Mouse (Mus musculus) cerebellum, adult 2 months (tissue): ENCODE measurements around the gene Noc3l. TPM values are rescaled to one million over a fixed set of nuclear protein-coding genes. Genes with fewer than 3 reads are reported as not detected.

Experiments
- DNase-seq, 2 experiments: peaks; one replicate each; pipeline ENCODE4 v3.0.0; 2021
- H3K27ac ChIP-seq: fragments of 200-500 bp; 2 replicates; pipeline ENCODE4 v1.5.1; 2012; ENCODE audit warnings: low read length, control low read depth, inconsistent platforms; ENCODE audit not compliant: insufficient read depth
- H3K27me3 ChIP-seq: fragments of 200-500 bp; 2 replicates; pipeline ENCODE4 v1.6.1; 2012; ENCODE audit warnings: inconsistent platforms, mild to moderate bottlenecking, low read length, moderate library complexity; ENCODE audit not compliant: control insufficient read depth, insufficient read depth
- H3K4me1 ChIP-seq: fragments of 200-500 bp; 2 replicates; pipeline ENCODE4 v1.6.1; 2011; ENCODE audit warnings: low read length; ENCODE audit not compliant: control insufficient read depth, insufficient read depth
- H3K4me3 ChIP-seq: fragments of 200-500 bp; replicated peaks from 2 replicates; pipeline ENCODE3; 2011; ENCODE audit warnings: mild to moderate bottlenecking, low read depth, low read length, control low read depth; ENCODE audit not compliant: insufficient read depth
- CTCF ChIP-seq: fragments of 200-500 bp; IDR thresholded peaks from 2 replicates; pipeline ENCODE4 v1.5.1; 2011; ENCODE audit warnings: low read depth, mild to moderate bottlenecking, control low read depth, low read length, moderate library complexity, borderline replicate concordance; ENCODE audit not compliant: insufficient read depth
- POLR2A ChIP-seq: fragments of 200-500 bp; IDR thresholded peaks from 2 replicates; pipeline ENCODE4 v1.6.1; 2011; ENCODE audit warnings: low read length, control low read depth, borderline replicate concordance; ENCODE audit not compliant: insufficient read depth
- WGBS: fragments of 180-500 bp; shearing (Covaris S2); methylation state at CpG from one replicate; pipeline ENCODE4 v1.1.7; 2018; 5-methylcytosine and 5-hydroxymethylcytosine counted together
- polyA plus RNA-seq: library from polyadenylated mRNA; depleted of rRNA; stranded (reverse); fragments of >200 nt; gene quantifications from 2 replicates; pipeline ENCODE4 v1.2.3, GENCODE M21; 2012; rRNA removed

Noc3l gene
- polyA plus RNA-seq: 9.8 and 9.9 TPM in 2 replicates

- Histone ChIP-seq H3K4me3 (peak within 1 kb of the TSS; percentile 94), H3K4me1 (no peaks in the 10 kb centered on the region; the same call in 1 of the 2 replicates), H3K27me3 (no peaks in the 10 kb centered on the region), H3K27ac (peak within 1 kb of the TSS; percentile 82)
- under 1% methylated on average over 38 of the region's 38 CpGs for WGBS
- DNase-seq: peak; percentile 89 to 95
- TF ChIP-seq CTCF (peak; percentile 80), POLR2A (peak; percentile 72; the same call in 1 of the 2 replicates)
Measured at GRCm38 (mm10) chr19:38818766-38819426, at the start of gene Noc3l. Noc3l (minus strand) TSS chr19:38819237.

- 95% methylated on average over 6 of the region's 6 CpGs for WGBS
- DNase-seq: no peak
- Histone ChIP-seq H3K4me1 (no peaks in the 10 kb centered on the region; the same call in 1 of the 2 replicates), H3K27ac (no peak overlapping the region), H3K27me3 (no peaks in the 10 kb centered on the region), H3K4me3 (no peak overlapping the region)
- no peak for TF ChIP-seq POLR2A
- no peak for TF ChIP-seq CTCF
Measured at GRCm38 (mm10) chr19:38862523-38862922, 43.5 kb upstream of the Noc3l start.

- WGBS: 98% methylated on average over 3 of the region's 3 CpGs
- Histone ChIP-seq H3K27me3 (no peaks in the 10 kb centered on the region), H3K4me1 (no peaks in the 10 kb centered on the region; the same call in 1 of the 2 replicates), H3K4me3 (no peak overlapping the region), H3K27ac (no peak overlapping the region)
- no peak for DNase-seq
- TF ChIP-seq CTCF: no peak
- no peak for TF ChIP-seq POLR2A
Measured at GRCm38 (mm10) chr19:38858224-38858623, 39.2 kb upstream of the Noc3l start.

DNA sequence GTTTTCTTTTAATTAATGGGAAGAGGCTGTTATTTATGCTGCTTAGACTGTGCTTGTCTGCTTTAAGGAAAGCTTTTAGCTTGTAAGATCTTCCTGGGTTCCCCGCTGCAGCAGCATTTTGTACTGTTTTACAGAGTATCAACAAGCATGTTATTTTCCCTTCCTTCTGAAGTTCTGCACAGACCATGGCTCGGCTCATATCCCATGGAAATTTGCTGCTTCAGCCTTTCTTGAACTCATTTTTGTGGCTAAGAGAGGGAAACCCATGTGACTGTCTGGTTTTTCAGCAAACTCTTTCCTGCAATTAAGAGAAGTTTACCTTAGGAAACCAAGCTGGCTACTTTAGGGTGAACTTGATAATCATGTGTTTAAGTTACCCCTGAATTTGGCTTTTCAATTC is 27.3 kb upstream of the Noc3l start:
- Histone ChIP-seq H3K27me3 (no peaks in the 10 kb centered on the region), H3K27ac (no peak overlapping the region), H3K4me1 (0 out of 2 replicates have a peak, but pooled peaks cover 2% of the 10 kb centered on the region), H3K4me3 (no peak overlapping the region)
- WGBS: 87% methylated on average over 2 of the region's 2 CpGs
- no peak for TF ChIP-seq CTCF
- TF ChIP-seq POLR2A: no peak
- no peak for DNase-seq

DNA sequence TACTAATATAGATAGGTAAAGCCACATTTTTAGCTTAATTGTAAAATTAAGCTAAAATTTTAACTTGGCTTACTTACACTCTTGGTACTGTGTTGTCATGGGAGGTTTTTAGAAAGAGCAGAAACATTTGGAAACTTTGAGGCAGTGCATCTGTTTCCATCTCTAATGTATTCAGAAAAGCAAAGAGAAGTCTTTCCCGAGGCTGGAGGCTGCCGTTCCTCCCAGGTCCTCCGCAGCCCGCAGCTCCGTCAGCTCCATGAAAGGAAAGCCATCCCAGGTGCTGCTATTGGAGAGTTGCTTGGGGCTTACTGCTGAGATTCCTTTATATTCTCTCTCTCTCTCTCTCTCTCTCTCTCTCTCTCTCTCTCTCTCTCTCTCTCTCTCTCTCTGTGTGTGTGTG is 25.8 kb upstream of the Noc3l start:
- Histone ChIP-seq H3K4me3 (no peak overlapping the region), H3K27ac (no peak overlapping the region), H3K4me1 (peaks cover 2% of the 10 kb centered on the region; the same call in 1 of the 2 replicates), H3K27me3 (no peaks in the 10 kb centered on the region)
- no peak for DNase-seq
- 54% methylated on average over 5 of the region's 5 CpGs for WGBS
- no peak for TF ChIP-seq POLR2A
- no peak for TF ChIP-seq CTCF

GRCm38 (mm10) chr19:38837171-38837641 is 18.2 kb upstream of the Noc3l start:
- under 1% methylated on average over 54 of the region's 54 CpGs for WGBS
- Histone ChIP-seq H3K27me3 (no peaks in the 10 kb centered on the region), H3K27ac (peak overlapping the region; percentile 83), H3K4me1 (peaks cover 2% of the 10 kb centered on the region; the same call in 1 of the 2 replicates), H3K4me3 (peak overlapping the region; percentile 67)
- DNase-seq: peak; percentile 55 to 57
- TF ChIP-seq POLR2A (no peak), CTCF (no peak)

DNA sequence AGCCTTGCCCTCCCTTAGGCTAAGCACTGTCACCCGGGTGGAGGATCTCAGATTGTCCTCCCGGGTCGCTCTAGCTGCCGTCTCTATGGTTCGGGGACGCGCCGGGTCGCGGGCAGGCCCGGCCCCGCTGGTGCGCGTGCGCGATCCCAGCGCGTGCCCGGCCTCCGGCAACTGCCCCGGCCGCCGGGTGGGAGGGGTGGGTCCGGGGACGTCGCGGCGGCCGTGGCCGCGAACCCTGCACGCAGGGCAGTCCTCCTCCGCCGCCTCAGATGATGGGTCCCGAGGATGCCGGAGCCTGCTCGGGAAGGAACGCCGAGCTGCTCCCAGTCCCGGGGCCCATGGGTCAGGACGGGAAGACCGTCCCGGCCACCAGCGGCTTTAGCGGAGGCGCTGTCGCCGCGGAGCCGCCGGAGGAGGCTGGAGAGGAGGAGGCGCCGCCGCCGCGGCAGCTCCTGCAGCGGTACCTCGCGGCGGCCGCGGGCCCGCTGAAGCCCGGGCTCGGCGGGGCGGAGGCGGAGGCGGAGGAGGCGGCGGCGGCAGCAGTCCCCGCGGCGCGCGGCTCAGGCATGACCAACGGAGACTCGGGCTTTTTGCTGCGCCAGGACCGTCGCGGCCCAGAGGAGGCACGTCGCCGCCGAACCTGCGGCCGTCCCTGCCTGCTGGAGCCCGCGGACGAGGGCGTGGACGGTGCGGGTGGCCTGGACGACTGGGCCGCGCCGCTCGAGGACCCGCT is 17.6 kb upstream of the Noc3l start, which contains the start of gene Tbc1d12:
Tbc1d12 (plus strand) TSS at position 142 of the 733 bp plus-strand sequence.
- peak; percentile 94 for DNase-seq
- H3K27ac ChIP-seq: peak within 1 kb of the TSS; percentile 83
- WGBS: under 1% methylated on average over 95 of the region's 101 CpGs
- TF ChIP-seq POLR2A: peak; percentile 47; the same call in 1 of the 2 replicates
- no peak for TF ChIP-seq CTCF
- H3K4me1 ChIP-seq: peaks cover under 1% of the 10 kb centered on the region; the same call in 1 of the 2 replicates
- peak within 1 kb of the TSS; percentile 67 for H3K4me3 ChIP-seq
- no peaks in the 10 kb centered on the region for H3K27me3 ChIP-seq
